Mouse (Mus musculus): Measurements from ENCODE around the gene Papss2. TPM values are rescaled to one million over a fixed set of nuclear protein-coding genes. Genes with fewer than 3 reads are reported as not detected.

Gene Papss2
- polyA plus RNA-seq, 1 experiment from 2014 or later = 9.3 TPM

GRCm38 (mm10) chr19:32689724-32690123 is 94.1 kb downstream of the Papss2 start:
- Histone ChIP-seq H3K4me1 (ENCODE audit: control insufficient read depth, low read depth, low read length) (no peaks in the 10 kb centered on the region), H3K9ac (ENCODE audit: low read depth, low read length) (no peak overlapping the region), H3K4me3 (ENCODE audit: low read depth, low read length) (no peak overlapping the region), H3K4me2 (ENCODE audit: low read depth, low read length) (no peak overlapping the region), H3K36me3 (ENCODE audit: control insufficient read depth, insufficient read depth) (peaks cover 4% of the 10 kb centered on the region; the same call in 1 of the 2 replicates), H3K9me3 (replicated peaks; ENCODE audit: control insufficient read depth, low read length) (no peaks in the 10 kb centered on the region), H3K27me3 (ENCODE audit: control insufficient read depth, insufficient read depth, low read depth, low read length) (no peaks in the 10 kb centered on the region), H3K27ac (ENCODE audit: low read length) (no peak overlapping the region)
- WGBS (ENCODE audit: insufficient replicate concordance) = 39% methylated on average over 6 of the region's 6 CpGs
- no peak for ATAC-seq (ENCODE audit: low read depth)

GRCm38 (mm10) chr19:32696674-32697073 is 101.1 kb downstream of the Papss2 start:
- H3K9me3 ChIP-seq (replicated peaks; ENCODE audit: control insufficient read depth, low read length) = no peaks in the 10 kb centered on the region
- 74% methylated on average over 2 of the region's 2 CpGs for WGBS (ENCODE audit: insufficient replicate concordance)
- no peak overlapping the region for H3K4me2 ChIP-seq (ENCODE audit: low read depth, low read length)

GRCm38 (mm10) chr19:32702191-32702590 is 106.6 kb downstream of the Papss2 start:
- Histone ChIP-seq H3K4me2 (ENCODE audit: low read depth, low read length) (no peak overlapping the region), H3K4me3 (ENCODE audit: low read depth, low read length) (no peak overlapping the region), H3K27ac (ENCODE audit: low read length) (no peak overlapping the region), H3K27me3 (ENCODE audit: control insufficient read depth, insufficient read depth, low read depth, low read length) (no peaks in the 10 kb centered on the region), H3K36me3 (ENCODE audit: control insufficient read depth, insufficient read depth) (peaks cover 5% of the 10 kb centered on the region), H3K9ac (ENCODE audit: low read depth, low read length) (no peak overlapping the region), H3K9me3 (replicated peaks; ENCODE audit: control insufficient read depth, low read length) (no peaks in the 10 kb centered on the region), H3K4me1 (ENCODE audit: control insufficient read depth, low read depth, low read length) (no peaks in the 10 kb centered on the region)
- ATAC-seq (ENCODE audit: low read depth) = no peak
- 67% methylated on average over 3 of the region's 3 CpGs for WGBS (ENCODE audit: insufficient replicate concordance)

More at GRCm38 (mm10) chr19:32696674-32697073, 101.1 kb downstream of the Papss2 start:
- Histone ChIP-seq H3K27me3 (ENCODE audit: control insufficient read depth, insufficient read depth, low read depth, low read length) (no peaks in the 10 kb centered on the region), H3K4me3 (ENCODE audit: low read depth, low read length) (no peak overlapping the region), H3K9ac (ENCODE audit: low read depth, low read length) (no peak overlapping the region), H3K27ac (ENCODE audit: low read length) (no peak overlapping the region), H3K36me3 (ENCODE audit: control insufficient read depth, insufficient read depth) (peaks cover 12% of the 10 kb centered on the region), H3K4me1 (ENCODE audit: control insufficient read depth, low read depth, low read length) (no peaks in the 10 kb centered on the region)
- ATAC-seq (ENCODE audit: low read depth) = no peak

GRCm38 (mm10) chr19:32708996-32709395 is 113.4 kb downstream of the Papss2 start:
- Histone ChIP-seq H3K4me2 (ENCODE audit: low read depth, low read length) (no peak overlapping the region), H3K9ac (ENCODE audit: low read depth, low read length) (no peak overlapping the region), H3K27ac (ENCODE audit: low read length) (no peak overlapping the region), H3K4me1 (ENCODE audit: control insufficient read depth, low read depth, low read length) (peaks cover 15% of the 10 kb centered on the region), H3K9me3 (replicated peaks; ENCODE audit: control insufficient read depth, low read length) (no peaks in the 10 kb centered on the region), H3K27me3 (ENCODE audit: control insufficient read depth, insufficient read depth, low read depth, low read length) (no peaks in the 10 kb centered on the region), H3K4me3 (ENCODE audit: low read depth, low read length) (no peak overlapping the region), H3K36me3 (ENCODE audit: control insufficient read depth, insufficient read depth) (no peaks in the 10 kb centered on the region; the same call in 1 of the 2 replicates)
- 78% methylated on average over 5 of the region's 5 CpGs for WGBS (ENCODE audit: insufficient replicate concordance)
- no peak for ATAC-seq (ENCODE audit: low read depth)

GRCm38 (mm10) chr19:32710288-32710687 is 114.7 kb downstream of the Papss2 start:
- no peak overlapping the region for H3K27ac ChIP-seq (ENCODE audit: low read length)
- no peaks in the 10 kb centered on the region; the same call in 1 of the 2 replicates for H3K36me3 ChIP-seq (ENCODE audit: control insufficient read depth, insufficient read depth)
- ATAC-seq (ENCODE audit: low read depth) = no peak
- 47% methylated on average over 3 of the region's 3 CpGs for WGBS (ENCODE audit: insufficient replicate concordance)
- H3K9ac ChIP-seq (ENCODE audit: low read depth, low read length) = no peak overlapping the region
- H3K4me2 ChIP-seq (ENCODE audit: low read depth, low read length) = no peak overlapping the region
- H3K9me3 ChIP-seq (replicated peaks; ENCODE audit: control insufficient read depth, low read length) = no peaks in the 10 kb centered on the region
- H3K4me3 ChIP-seq (ENCODE audit: low read depth, low read length) = no peak overlapping the region
- H3K27me3 ChIP-seq (ENCODE audit: control insufficient read depth, insufficient read depth, low read depth, low read length) = no peaks in the 10 kb centered on the region
- H3K4me1 ChIP-seq (ENCODE audit: control insufficient read depth, low read depth, low read length) = peaks cover 18% of the 10 kb centered on the region

- peak; percentile 95 for ATAC-seq (ENCODE audit: low read depth)
- no peaks in the 10 kb centered on the region for H3K27me3 ChIP-seq (ENCODE audit: control insufficient read depth, insufficient read depth, low read depth, low read length)
- H3K4me1 ChIP-seq (ENCODE audit: control insufficient read depth, low read depth, low read length) = peaks cover 18% of the 10 kb centered on the region
- H3K9ac ChIP-seq (ENCODE audit: low read depth, low read length) = peak overlapping the region; percentile 89
- H3K4me3 ChIP-seq (ENCODE audit: low read depth, low read length) = peak overlapping the region; percentile 89
- H3K27ac ChIP-seq (ENCODE audit: low read length) = peak overlapping the region; percentile 84
- no peaks in the 10 kb centered on the region for H3K9me3 ChIP-seq (replicated peaks; ENCODE audit: control insufficient read depth, low read length)
- no peaks in the 10 kb centered on the region for H3K36me3 ChIP-seq (ENCODE audit: control insufficient read depth, insufficient read depth)
- WGBS (ENCODE audit: insufficient replicate concordance) = under 1% methylated on average over 63 of the region's 63 CpGs
- H3K4me2 ChIP-seq (ENCODE audit: low read depth, low read length) = peak overlapping the region; percentile 98
Measured at GRCm38 (mm10) chr19:32711761-32712541, 116.4 kb downstream of the Papss2 start.

- peak; percentile 77 for ATAC-seq (ENCODE audit: low read depth)
- Histone ChIP-seq H3K9me3 (replicated peaks; ENCODE audit: control insufficient read depth, low read length) (no peaks in the 10 kb centered on the region), H3K4me3 (ENCODE audit: low read depth, low read length) (peak overlapping the region; percentile 89), H3K4me1 (ENCODE audit: control insufficient read depth, low read depth, low read length) (peaks cover 18% of the 10 kb centered on the region), H3K27ac (ENCODE audit: low read length) (peak overlapping the region; percentile 74; the same call in 1 of the 2 replicates), H3K9ac (ENCODE audit: low read depth, low read length) (peak overlapping the region; percentile 89), H3K4me2 (ENCODE audit: low read depth, low read length) (peak overlapping the region; percentile 98), H3K36me3 (ENCODE audit: control insufficient read depth, insufficient read depth) (no peaks in the 10 kb centered on the region), H3K27me3 (ENCODE audit: control insufficient read depth, insufficient read depth, low read depth, low read length) (no peaks in the 10 kb centered on the region)
- 2% methylated on average over 11 of the region's 11 CpGs for WGBS (ENCODE audit: insufficient replicate concordance)
Measured at GRCm38 (mm10) chr19:32712588-32713042, 117.0 kb downstream of the Papss2 start.

GRCm38 (mm10) chr19:32713471-32713870 is 117.9 kb downstream of the Papss2 start:
- Histone ChIP-seq H3K4me3 (ENCODE audit: low read depth, low read length) (no peak overlapping the region), H3K4me1 (ENCODE audit: control insufficient read depth, low read depth, low read length) (peaks cover 18% of the 10 kb centered on the region), H3K36me3 (ENCODE audit: control insufficient read depth, insufficient read depth) (no peaks in the 10 kb centered on the region), H3K27ac (ENCODE audit: low read length) (no peak overlapping the region), H3K27me3 (ENCODE audit: control insufficient read depth, insufficient read depth, low read depth, low read length) (no peaks in the 10 kb centered on the region), H3K9me3 (replicated peaks; ENCODE audit: control insufficient read depth, low read length) (no peaks in the 10 kb centered on the region), H3K4me2 (ENCODE audit: low read depth, low read length) (no peak overlapping the region), H3K9ac (ENCODE audit: low read depth, low read length) (no peak overlapping the region)
- ATAC-seq (ENCODE audit: low read depth) = no peak
- WGBS (ENCODE audit: insufficient replicate concordance) = 77% methylated on average over 3 of the region's 3 CpGs

GRCm38 (mm10) chr19:32715201-32715600 is 119.6 kb downstream of the Papss2 start:
- H3K4me2 ChIP-seq (ENCODE audit: low read depth, low read length) = no peak overlapping the region
- H3K27ac ChIP-seq (ENCODE audit: low read length) = no peak overlapping the region
- no peaks in the 10 kb centered on the region for H3K9me3 ChIP-seq (replicated peaks; ENCODE audit: control insufficient read depth, low read length)
- no peak overlapping the region for H3K9ac ChIP-seq (ENCODE audit: low read depth, low read length)
- H3K36me3 ChIP-seq (ENCODE audit: control insufficient read depth, insufficient read depth) = no peaks in the 10 kb centered on the region
- H3K4me3 ChIP-seq (ENCODE audit: low read depth, low read length) = no peak overlapping the region
- no peak for ATAC-seq (ENCODE audit: low read depth)
- H3K27me3 ChIP-seq (ENCODE audit: control insufficient read depth, insufficient read depth, low read depth, low read length) = no peaks in the 10 kb centered on the region
- 0% methylated on average over 3 of the region's 3 CpGs for WGBS (ENCODE audit: insufficient replicate concordance)
- peaks cover 18% of the 10 kb centered on the region for H3K4me1 ChIP-seq (ENCODE audit: control insufficient read depth, low read depth, low read length)

All from liver, embryonic 16.5 days (tissue).